Mouse (Mus musculus) liver, embryonic 14.5 days (tissue): ENCODE results near the gene Smurf2.

ENCODE experiments used
- CTCF ChIP-seq: IDR thresholded peaks from 2 replicates; pipeline ENCODE4 v1.5.1; 2016; ENCODE audit warnings: antibody characterized with exemption, low read depth, control low read depth
- EP300 ChIP-seq: IDR thresholded peaks from 2 replicates; pipeline ENCODE4 v1.6.1; 2016; ENCODE audit warnings: antibody characterized with exemption, low read depth

- TF ChIP-seq CTCF (no peak), EP300 (no peak)
Measured at GRCm38 (mm10) chr11:106907253-106907652, 13.3 kb downstream of the Smurf2 start.
